Mouse (Mus musculus): ENCODE data around the gene Scrn1. TPM values are rescaled to one million over a fixed set of nuclear protein-coding genes. Genes with fewer than 3 reads are reported as not detected.

Gene Scrn1
- polyA plus RNA-seq, 1 experiment from 2014 or later = 2.8 TPM

DNA sequence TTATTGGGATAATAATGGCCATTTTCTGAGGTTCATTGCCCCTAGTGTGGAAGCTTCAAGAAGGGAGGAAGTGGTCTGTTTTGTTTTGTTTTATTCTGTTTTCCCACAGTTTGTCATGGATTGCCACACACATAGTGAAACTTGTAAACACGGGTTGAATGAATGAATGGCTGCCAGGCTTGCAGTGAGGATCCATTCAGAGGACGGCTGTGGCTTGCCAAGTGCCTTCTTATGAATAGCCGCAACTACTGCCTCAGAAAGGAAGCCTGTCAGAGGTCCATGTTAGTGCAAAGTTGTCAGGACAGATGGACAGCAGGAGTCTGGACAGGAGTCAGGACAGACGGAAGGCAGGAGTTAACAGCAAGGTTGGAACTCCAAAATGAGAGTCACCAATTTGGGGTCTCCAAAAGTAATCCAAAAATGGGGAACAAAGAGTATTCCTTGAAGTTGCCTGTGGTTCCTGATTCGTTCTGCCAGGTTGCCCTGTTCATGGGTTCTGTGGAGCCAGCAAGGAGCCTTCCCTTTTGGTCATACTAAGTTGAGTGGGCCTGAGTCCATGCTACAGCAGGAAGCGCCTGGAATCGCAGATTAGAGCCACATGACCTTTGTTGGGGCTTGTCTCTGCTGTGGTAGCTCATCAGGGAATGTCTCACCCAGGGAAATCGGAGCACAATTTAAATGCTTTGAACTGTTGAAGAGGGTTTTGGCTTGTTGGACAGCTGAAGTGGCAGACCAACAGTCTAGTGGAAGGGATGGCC, 102.4 kb downstream of the Scrn1 start:
- 51% methylated on average over 8 of the region's 8 CpGs for WGBS
- H3K27ac ChIP-seq (ENCODE audit: low read length) = no peak overlapping the region
- DNase-seq (ENCODE audit: low spot score) (peak; percentile 77), ATAC-seq (peak; percentile 58)
- no peak for TF ChIP-seq EP300 (IDR thresholded peaks at IDR 0.05)
- TF ChIP-seq CTCF (IDR thresholded peaks at IDR 0.05) = no peak
- no peaks in the 10 kb centered on the region for H3K9me3 ChIP-seq (ENCODE audit: low read length)
- no peaks in the 10 kb centered on the region for H3K27me3 ChIP-seq (replicated peaks; ENCODE audit: insufficient read depth, low read length)
- H3K4me3 ChIP-seq (ENCODE audit: low read depth, low read length) = no peak overlapping the region
- H3K4me2 ChIP-seq (replicated peaks; ENCODE audit: low read depth, low read length) = no peak overlapping the region
- no peaks in the 10 kb centered on the region for H3K36me3 ChIP-seq (ENCODE audit: insufficient read depth, low read length)
- no peaks in the 10 kb centered on the region for H3K4me1 ChIP-seq (ENCODE audit: insufficient read depth, low read depth, low read length)
- no peak overlapping the region for H3K9ac ChIP-seq (replicated peaks; ENCODE audit: low read depth)

DNA sequence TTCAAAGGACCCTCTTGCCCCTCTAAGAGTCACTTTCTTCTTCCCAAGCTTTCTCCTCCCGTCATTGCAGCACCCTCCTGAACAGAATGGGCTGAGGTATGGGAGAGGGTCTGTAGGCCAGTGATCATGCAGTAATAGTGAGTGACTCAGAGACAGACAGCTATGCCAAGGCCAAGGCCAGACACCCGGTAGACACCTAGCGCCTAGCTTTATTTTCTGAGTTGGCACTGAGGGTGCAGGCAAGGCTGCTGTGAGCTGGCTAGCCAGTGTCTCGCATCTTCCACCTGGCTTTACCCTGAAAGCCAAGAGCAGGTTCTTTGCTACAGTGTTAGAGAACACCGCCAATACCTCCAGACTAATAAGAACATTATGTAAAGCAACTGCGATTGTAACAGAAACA, 103.5 kb downstream of the Scrn1 start:
- TF ChIP-seq EP300 (IDR thresholded peaks at IDR 0.05) (no peak), CTCF (IDR thresholded peaks at IDR 0.05) (no peak)
- Histone ChIP-seq H3K36me3 (ENCODE audit: insufficient read depth, low read length) (no peaks in the 10 kb centered on the region), H3K27ac (ENCODE audit: low read length) (no peak overlapping the region), H3K4me1 (ENCODE audit: insufficient read depth, low read depth, low read length) (no peaks in the 10 kb centered on the region), H3K9me3 (ENCODE audit: low read length) (no peaks in the 10 kb centered on the region), H3K4me3 (ENCODE audit: low read depth, low read length) (no peak overlapping the region), H3K4me2 (replicated peaks; ENCODE audit: low read depth, low read length) (no peak overlapping the region), H3K27me3 (replicated peaks; ENCODE audit: insufficient read depth, low read length) (no peaks in the 10 kb centered on the region), H3K9ac (replicated peaks; ENCODE audit: low read depth) (no peak overlapping the region)
- ATAC-seq (no peak), DNase-seq (ENCODE audit: low spot score) (no peak)
- 85% methylated on average over 6 of the region's 6 CpGs for WGBS

DNA sequence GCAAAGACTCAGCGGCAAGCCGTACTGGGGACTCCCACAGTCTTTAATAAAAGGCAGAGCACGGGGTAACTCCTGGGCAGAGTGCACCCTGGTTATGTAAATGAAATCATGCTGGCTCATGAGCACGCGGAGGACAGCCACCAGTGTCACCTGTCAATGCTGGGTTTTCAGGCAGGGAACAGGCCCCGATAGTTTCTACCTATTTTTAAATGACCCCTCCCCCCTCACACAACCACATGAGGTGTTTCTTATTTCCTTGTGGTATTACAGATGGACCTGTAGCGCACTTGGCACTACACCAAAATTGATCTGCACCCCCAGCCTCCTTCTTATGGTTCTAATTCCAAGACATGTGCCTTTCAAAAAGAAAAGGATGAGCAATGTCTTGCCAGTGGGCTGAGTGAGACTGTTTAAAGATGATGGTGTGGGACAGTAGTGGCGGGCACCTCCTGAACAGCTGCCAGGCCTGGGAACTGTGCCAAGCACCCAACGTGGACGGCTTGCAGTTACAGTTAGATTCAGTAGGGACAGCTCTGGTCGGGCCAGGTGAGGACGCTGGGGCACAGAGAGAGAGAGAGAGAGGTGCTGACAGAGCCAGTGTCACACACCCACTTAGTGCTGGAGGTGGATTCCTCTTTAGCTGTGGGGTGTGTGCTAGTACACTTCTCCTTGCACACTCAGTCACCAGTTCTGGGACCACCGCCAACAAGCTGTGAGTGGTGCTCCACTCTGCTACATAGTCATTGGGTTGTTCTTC, 105.2 kb downstream of the Scrn1 start:
- no peak overlapping the region for H3K27ac ChIP-seq (ENCODE audit: low read length)
- no peaks in the 10 kb centered on the region for H3K4me1 ChIP-seq (ENCODE audit: insufficient read depth, low read depth, low read length)
- DNase-seq (ENCODE audit: low spot score) (peak; percentile 40), ATAC-seq (peak; percentile 74)
- no peaks in the 10 kb centered on the region for H3K36me3 ChIP-seq (ENCODE audit: insufficient read depth, low read length)
- no peaks in the 10 kb centered on the region for H3K27me3 ChIP-seq (replicated peaks; ENCODE audit: insufficient read depth, low read length)
- no peak for TF ChIP-seq CTCF (IDR thresholded peaks at IDR 0.05)
- TF ChIP-seq EP300 (IDR thresholded peaks at IDR 0.05) = no peak
- 55% methylated on average over 13 of the region's 13 CpGs for WGBS
- H3K9ac ChIP-seq (replicated peaks; ENCODE audit: low read depth) = no peak overlapping the region
- no peak overlapping the region for H3K4me3 ChIP-seq (ENCODE audit: low read depth, low read length)
- no peak overlapping the region for H3K4me2 ChIP-seq (replicated peaks; ENCODE audit: low read depth, low read length)
- H3K9me3 ChIP-seq (ENCODE audit: low read length) = no peaks in the 10 kb centered on the region

DNA sequence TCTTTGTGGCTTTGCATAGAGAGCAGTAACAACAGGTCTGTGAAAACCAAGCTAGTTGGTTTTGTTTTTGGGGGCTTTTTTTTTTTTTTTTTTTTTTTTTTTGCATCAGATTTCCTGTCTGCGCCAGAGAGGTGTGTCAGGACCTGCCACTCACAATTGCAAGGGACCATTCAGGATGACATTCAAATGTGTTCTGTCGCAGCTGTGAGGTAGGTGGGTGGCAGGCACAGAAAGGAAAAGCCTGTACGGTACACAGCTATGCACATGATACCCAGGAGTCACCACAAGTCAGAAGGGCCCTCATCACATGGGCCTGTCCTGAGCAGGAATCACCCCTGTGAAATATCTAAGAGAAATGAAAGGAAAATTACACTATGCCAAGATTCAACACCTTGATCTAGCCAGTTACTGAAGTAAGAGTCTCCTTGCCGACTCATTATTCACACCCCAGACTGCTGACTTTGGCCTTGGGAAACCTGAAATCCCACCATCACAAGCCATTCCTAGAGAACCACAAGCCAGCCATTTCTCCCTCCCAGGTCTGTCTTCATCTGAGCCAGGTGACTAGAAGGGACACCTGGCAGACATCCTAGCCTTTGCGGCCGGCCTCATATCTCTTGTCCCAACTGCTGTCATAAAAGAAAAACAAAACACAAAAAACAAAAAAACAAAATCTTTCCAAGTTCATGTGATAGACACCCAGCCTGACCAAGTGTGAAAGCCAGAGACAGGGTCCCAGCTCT, 105.9 kb downstream of the Scrn1 start:
- no peak overlapping the region for H3K27ac ChIP-seq (ENCODE audit: low read length)
- no peaks in the 10 kb centered on the region for H3K27me3 ChIP-seq (replicated peaks; ENCODE audit: insufficient read depth, low read length)
- H3K4me3 ChIP-seq (ENCODE audit: low read depth, low read length) = no peak overlapping the region
- H3K9me3 ChIP-seq (ENCODE audit: low read length) = no peaks in the 10 kb centered on the region
- no peak overlapping the region for H3K9ac ChIP-seq (replicated peaks; ENCODE audit: low read depth)
- H3K4me2 ChIP-seq (replicated peaks; ENCODE audit: low read depth, low read length) = no peak overlapping the region
- H3K36me3 ChIP-seq (ENCODE audit: insufficient read depth, low read length) = no peaks in the 10 kb centered on the region
- WGBS = 89% methylated on average over 6 of the region's 6 CpGs
- H3K4me1 ChIP-seq (ENCODE audit: insufficient read depth, low read depth, low read length) = no peaks in the 10 kb centered on the region
- ATAC-seq (no peak), DNase-seq (ENCODE audit: low spot score) (no peak)
- no peak for TF ChIP-seq CTCF (IDR thresholded peaks at IDR 0.05)
- TF ChIP-seq EP300 (IDR thresholded peaks at IDR 0.05) = no peak

DNA sequence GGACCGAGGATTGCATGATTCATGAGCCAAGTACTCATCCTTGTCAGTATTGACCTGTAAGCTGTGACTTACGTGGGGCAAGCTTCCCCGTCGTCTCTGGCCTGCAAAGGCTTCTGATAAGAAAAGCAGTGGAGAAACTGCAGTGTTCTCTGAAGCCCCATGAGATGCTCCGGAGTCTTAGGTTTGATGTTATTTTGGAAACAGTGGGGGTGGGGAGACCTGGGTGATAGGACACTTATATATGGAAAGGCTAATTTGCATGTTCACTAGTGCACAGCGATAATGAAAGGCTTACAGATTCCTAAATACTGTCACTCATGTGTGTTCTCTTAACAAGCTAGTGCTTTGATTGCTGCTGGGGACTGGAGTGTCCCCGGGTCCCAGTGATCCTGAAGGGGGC, 106.6 kb downstream of the Scrn1 start:
- H3K4me1 ChIP-seq (ENCODE audit: insufficient read depth, low read depth, low read length) = no peaks in the 10 kb centered on the region
- no peak overlapping the region for H3K4me2 ChIP-seq (replicated peaks; ENCODE audit: low read depth, low read length)
- H3K9ac ChIP-seq (replicated peaks; ENCODE audit: low read depth) = no peak overlapping the region
- DNase-seq (ENCODE audit: low spot score) = no peak
- WGBS = 50% methylated on average over 7 of the region's 7 CpGs
- H3K36me3 ChIP-seq (ENCODE audit: insufficient read depth, low read length) = no peaks in the 10 kb centered on the region
- no peaks in the 10 kb centered on the region for H3K27me3 ChIP-seq (replicated peaks; ENCODE audit: insufficient read depth, low read length)
- H3K27ac ChIP-seq (ENCODE audit: low read length) = no peak overlapping the region
- H3K4me3 ChIP-seq (ENCODE audit: low read depth, low read length) = no peak overlapping the region
- ATAC-seq = no peak
- H3K9me3 ChIP-seq (ENCODE audit: low read length) = no peaks in the 10 kb centered on the region
- TF ChIP-seq EP300 (IDR thresholded peaks at IDR 0.05) (no peak), CTCF (IDR thresholded peaks at IDR 0.05) (no peak)

Other genes starting within 250 kb of the Scrn1 start
- 6.8 and 7.6 TPM in 2 replicates for gene Prr15, start 240.7 kb downstream of the Scrn1 start, polyA plus RNA-seq (2015; fragmentation: Nextera tagmentation; extraction: Ambion mirVana)
- gene Wipf3, start 136.9 kb downstream of the Scrn1 start, polyA plus RNA-seq (2015; fragmentation: Nextera tagmentation; extraction: Ambion mirVana) = 2.7 and 3.7 TPM in 2 replicates
- gene Plekha8, start 28.6 kb upstream of the Scrn1 start, polyA plus RNA-seq (2015; fragmentation: Nextera tagmentation; extraction: Ambion mirVana) = 4.0 and 4.7 TPM in 2 replicates
- 13.6 and 16.1 TPM in 2 replicates for gene Fkbp14, start 30.8 kb upstream of the Scrn1 start, polyA plus RNA-seq (2015; fragmentation: Nextera tagmentation; extraction: Ambion mirVana)
- 6.1 and 8.8 TPM in 2 replicates for gene Mturn, start 115.1 kb upstream of the Scrn1 start, polyA plus RNA-seq (2015; fragmentation: Nextera tagmentation; extraction: Ambion mirVana)

Measured in lung, postnatal 0 days (tissue).